Mouse (Mus musculus) retina, postnatal 1 day (tissue): ENCODE measurements around the gene Utrn.

Source experiments
- DNase-seq: peaks from one replicate; pipeline ENCODE4 v3.0.0-alpha.2; 2012

The Utrn gene

GRCm38 (mm10) chr10:12792049-12792448, 77.1 kb downstream of the Utrn start:
- DNase-seq: peak; percentile 34

GRCm38 (mm10) chr10:12790881-12791280, 78.3 kb downstream of the Utrn start:
- no peak for DNase-seq

DNA sequence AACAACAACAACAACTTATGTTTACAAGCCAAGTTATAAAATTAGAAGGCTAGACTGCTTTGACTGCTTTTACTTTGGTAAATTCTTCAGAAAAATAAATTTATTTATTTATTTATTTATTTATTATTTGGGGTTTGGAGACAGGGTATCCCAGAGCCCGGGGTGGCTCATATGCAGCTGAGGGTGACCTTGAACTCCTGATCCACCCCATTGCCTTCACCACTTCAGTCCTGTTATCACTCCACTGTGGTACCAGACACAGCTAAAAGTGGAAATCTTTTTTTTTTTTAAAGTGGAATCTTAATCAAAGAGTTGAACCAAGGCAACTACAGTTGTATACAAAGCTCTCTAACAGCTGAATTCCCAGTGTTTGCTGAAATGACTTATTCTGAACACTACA, 80.6 kb downstream of the Utrn start:
- DNase-seq: no peak

DNA sequence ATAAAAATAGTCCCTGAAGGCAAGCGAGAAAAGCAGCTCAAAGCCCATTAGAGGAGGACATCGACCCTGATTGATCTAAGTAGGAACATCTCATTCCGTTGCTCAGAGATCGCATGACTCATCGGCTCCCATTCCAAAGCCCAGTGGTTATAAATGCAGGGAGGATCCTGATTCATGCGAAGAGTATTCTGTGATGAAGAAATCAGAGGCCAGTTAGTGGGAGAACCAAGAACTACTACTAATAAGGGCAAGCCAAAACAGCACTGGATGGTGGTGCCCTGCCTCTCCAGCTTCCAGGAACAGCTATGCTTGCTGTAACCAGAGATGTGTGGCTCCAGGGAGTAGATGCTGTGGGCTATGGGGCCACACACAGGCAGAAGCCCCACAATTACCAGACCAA, 81.2 kb downstream of the Utrn start:
- no peak for DNase-seq

- no peak for DNase-seq
These were observed 83.9 kb downstream of the Utrn start for GRCm38 (mm10) chr10:12785299-12785698.

DNA sequence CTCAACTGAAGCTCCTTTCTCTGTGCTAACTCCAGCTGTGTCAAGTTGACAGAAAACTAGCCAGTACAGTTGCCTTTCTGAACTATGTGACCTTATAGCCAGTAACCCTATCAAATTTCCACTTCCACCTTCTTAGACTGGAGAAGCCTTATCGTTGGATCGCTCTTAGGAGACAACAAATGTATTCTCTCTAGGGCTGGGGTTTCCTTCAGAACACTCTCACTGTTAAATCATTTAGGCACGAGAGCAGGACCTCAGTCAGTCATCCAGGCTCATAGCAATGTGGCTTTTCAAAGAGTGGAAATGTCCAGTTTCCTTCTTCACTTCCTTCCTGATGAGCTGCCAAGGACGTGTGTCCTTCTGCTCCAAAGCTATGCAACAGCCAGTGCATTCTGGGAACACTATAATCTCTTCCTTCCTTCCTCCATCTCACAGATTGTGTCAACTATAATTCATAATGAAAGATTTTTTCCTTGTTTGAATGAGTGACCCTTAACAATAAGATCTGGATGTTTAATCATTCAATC, 87.7 kb downstream of the Utrn start:
- no peak for DNase-seq

DNA sequence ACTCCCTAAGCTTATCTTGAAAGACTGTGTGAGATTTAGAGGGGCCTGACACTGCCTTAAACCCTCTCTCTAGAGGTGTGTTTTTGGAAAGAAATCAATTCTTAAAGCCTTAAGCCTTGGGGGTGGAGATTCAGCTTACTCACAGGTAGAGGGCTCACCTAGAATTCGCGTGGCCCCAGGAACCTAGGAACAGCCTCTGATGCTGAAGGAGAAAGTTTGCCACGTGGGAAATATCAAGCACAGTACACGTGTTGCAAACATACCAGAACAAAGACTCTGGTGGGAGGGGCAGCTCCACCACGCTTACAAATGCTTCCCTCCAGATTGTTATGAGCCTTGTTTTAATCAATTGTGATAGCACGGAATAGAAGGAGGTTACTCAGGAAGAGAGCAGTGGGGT, 96.0 kb downstream of the Utrn start:
- no peak for DNase-seq

GRCm38 (mm10) chr10:12771511-12771910, 97.7 kb downstream of the Utrn start:
- no peak for DNase-seq

DNA sequence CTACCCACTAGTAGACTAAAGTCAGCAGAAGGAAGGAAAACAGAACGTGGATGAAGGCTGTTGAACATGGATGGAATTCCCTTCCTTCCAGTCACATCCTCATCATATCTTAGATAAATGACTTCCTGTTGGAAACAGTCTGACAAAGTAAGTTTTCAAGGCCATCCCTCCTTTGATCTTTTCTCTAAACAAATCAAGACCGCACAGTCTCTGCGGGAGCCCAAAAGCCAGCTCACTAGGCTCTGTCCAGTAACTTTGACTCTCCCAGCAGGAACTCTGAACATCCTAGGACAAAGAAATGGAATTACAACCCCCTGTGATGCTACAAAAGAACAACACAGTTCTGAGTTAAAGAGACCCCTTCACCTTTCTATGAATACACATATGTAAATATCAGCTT, 106.5 kb downstream of the Utrn start:
- DNase-seq: no peak

GRCm38 (mm10) chr10:12758702-12758988, 110.5 kb downstream of the Utrn start:
- no peak for DNase-seq

DNA sequence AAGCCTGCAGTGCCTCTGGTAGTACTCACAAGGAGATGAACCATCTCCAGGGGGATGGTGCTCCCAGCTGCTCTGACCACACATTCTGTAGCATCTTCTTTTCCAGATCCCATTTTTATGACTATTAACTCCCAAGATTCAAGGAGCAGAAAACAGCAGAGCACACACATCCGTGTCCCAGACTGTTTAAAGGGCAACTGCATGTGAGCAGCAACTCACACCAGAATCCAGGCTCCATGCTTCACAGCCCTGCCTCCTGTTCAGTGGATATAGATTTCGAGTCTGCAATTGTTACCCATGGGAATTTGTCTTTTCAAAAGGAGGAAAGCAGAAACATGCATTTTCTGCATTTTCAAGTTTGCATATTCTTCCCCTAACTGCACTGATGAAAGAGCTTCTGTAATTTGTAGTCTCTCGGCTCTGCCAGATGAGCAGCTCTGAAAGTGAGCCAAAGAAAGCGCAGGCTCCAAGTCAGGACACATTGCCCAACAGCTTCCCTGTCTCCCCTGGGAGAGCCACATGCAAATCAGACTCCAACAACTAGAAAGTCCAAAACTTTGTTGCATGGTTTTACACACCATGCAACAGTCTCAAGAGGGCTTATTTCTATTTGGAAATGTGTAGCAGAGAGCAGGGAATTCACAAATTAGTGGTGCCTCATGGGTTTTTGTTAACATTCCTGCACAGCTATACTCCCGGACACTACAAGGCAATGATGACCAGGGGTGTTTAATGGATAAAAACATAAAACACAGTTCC, 111.0 kb downstream of the Utrn start:
- no peak for DNase-seq

- DNase-seq: no peak
These were observed 112.5 kb downstream of the Utrn start for GRCm38 (mm10) chr10:12756692-12757091.

GRCm38 (mm10) chr10:12754911-12755310, 114.3 kb downstream of the Utrn start:
- DNase-seq: no peak

GRCm38 (mm10) chr10:12754166-12754565, 115.0 kb downstream of the Utrn start:
- no peak for DNase-seq

DNA sequence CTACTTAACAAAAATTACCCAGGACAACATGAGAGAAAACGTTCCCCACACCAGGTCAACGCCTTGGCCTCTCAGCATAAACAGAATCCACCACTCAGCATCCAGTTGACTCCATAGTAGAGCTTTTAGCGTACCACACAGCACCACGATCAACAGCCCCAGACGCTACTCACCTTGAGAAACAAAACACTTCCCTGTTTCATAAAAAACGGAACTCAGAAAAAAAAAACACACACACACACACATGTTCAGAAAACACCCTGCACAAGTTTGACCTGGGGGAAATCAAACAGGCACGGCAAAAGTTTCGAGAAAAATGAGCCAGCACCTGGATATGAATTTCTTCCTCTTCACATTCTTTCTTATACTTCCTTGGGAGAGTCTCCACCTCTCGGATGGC, 125.4 kb downstream of the Utrn start:
- no peak for DNase-seq

DNA sequence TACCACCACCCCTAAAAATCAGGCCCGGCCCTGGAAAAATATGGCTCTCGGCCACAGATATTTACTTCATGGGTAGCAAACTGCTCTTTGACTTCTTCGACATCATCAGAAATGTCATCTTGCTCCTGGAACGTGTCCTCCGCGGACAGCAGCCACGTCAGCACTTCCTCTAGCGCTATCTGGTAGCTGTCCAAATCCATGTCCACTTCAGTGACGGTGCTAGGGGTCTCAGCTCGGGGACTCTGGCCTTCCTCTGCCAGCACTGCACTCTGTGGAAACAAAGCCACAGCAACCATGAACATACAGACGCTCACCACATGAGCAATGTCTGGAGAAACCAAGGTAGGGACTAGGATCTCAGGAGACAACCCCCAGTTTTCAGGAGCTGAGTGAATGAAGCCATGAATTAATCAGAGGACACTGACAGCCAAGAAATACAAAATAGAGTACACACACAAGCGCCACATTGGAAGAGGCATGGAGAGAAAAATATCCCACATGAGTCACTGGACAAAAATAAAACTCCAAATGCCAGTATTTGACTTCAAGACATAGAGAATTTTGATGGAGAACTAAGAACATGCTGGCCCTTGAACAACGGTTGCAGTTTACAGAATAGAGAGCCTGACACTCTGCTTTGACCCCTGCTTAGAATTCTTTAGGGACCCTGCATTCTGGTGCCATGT, 129.7 kb downstream of the Utrn start:
- DNase-seq: no peak

DNA sequence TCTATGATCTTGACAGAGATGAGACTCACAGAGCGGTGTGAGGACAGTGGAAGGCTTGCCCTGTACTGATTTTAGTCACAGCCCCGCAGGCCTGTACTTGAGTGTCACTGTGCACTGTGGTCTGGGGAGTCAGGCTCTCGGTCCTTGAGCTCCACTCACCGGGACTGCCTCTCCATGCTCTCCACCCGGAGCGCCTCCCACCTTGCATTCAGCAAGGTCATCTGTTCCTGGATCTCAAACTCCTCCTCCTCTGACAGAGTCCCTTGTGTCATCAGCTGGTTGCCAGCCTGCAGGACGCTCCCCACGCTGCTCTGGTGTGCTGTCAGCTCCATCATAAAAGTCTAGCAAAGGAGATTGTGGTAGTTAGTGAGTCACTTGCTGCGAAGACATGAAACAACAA, 131.2 kb downstream of the Utrn start:
- peak; percentile 34 for DNase-seq

DNA sequence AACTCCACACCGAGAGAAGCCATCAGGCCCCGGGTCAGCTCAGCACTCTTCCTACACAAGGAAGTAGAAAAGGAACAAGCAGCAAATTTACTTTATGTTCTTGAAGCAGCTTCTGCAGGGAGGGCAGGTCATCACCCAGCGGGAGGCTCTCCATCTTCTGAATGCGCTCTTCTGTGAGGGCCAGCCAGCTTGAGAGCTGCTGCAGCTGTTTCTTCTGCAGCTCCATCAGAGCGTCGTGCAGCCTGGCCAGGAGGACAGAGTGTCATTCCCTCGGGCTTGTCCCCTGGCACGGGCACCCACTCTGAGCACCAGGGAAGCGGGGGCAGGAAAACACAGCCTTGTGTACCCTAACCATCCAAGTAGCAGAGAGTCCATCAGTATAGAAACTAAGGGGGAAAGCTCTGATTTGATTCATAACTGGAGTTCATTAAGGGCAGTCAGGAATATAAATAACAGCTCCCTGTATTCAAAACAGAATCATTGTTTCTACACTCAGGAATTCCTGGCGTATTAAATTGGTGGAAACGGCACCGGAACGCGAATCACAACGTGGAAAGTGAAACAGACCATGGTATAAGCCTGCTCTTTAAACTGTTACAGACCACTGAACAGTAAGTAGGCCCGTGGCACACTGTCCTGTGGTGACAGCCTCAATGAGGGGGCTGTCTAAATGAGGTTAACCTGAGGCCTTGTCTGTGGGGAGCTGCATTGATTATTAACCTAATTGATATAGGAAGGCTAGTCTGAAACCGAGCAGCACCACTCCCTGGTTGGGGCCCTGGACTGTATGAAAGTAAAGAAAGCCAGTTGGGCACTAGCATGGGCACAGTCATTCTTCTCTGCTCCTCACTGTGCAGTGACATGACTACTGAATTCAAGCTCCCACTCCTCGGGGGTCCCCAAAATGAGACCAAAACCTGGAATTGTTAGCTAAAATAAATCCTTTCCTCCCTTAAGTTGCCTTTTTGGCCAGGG, 132.0 kb downstream of the Utrn start:
- DNase-seq: peak; percentile 67

GRCm38 (mm10) chr10:12735695-12736094, 133.5 kb downstream of the Utrn start:
- no peak for DNase-seq

DNA sequence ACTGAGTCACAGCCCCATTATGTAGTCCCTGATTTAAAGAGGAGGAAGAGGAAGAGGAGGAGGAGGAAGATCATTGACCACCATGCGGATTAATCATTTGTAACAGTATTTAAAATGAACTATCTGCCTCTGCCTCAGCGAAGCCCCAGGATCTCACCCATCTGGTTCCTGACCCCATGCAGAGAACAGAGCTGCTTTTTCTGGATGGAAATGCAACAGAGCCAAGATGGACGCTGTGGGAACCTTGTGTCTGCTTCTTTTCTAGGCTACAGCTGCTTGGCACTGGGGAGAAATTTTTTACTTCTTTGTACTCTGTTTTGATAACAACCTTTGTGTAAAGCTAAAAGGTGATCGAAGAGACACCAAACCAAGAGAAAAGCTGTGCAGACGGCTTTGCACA, 137.7 kb downstream of the Utrn start:
- DNase-seq: no peak

- DNase-seq: no peak
These were observed 139.5 kb downstream of the Utrn start for GRCm38 (mm10) chr10:12729635-12730034.

DNA sequence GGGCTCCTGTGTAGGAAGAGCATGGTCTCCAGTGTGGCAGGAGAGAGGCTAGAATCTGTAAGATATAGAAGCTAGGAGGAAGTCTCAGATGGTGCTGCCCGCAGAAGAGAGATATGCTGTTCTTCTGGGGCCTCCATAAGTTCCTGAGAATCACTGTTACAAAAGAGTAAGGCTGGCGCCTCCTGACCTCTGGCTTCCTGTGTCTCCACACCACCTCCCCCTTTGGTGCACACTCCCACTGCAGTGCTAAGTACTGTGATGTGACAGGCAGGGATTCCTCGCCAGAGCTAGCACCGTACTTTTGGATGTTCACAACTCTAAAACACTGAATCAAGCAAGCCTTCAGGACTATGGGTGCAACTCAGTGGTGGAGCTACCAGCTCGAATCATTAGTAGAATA, 140.1 kb downstream of the Utrn start:
- no peak for DNase-seq

GRCm38 (mm10) chr10:12727881-12728280, 141.3 kb downstream of the Utrn start:
- no peak for DNase-seq
